Comparison of ENCODE assay signal across 9 mouse cellular contexts in genomic region chr11:7142725-7143124, GRCm38 (mm10). TPM values are rescaled to one million over a fixed set of nuclear protein-coding genes. Genes with fewer than 3 reads are reported as not detected.
A peak's percentile ranks its signal among the peaks of the same experiment; 100 is the strongest.
DNase-seq lines count a peak whose midpoint lies in the region; ATAC-seq and TF ChIP-seq lines count a peak whose summit lies in the region.
"Had no signal": no experiment of that assay in that cellular context is flagged by ENCODE, and none has a peak within 500 bp of the region (broad histone marks: within the 10 kb centered on the region; RNA-seq: fewer than 3 reads in every experiment).

No protein-coding gene starts in this region.

- DNase-seq in lung, embryonic 14.5 days = peak; percentile 96
- no peak for DNase-seq in lung, adult 2 months
- DNase-seq in large intestine, adult 2 months (ENCODE audit: low read depth, low spot score) = peak; percentile 31
- peak; percentile 56 for DNase-seq in testis, postnatal 10 days (ENCODE audit: low spot score)
- no peak for DNase-seq in left cerebral cortex, adult 18-20 months (ENCODE audit: low spot score in 2 of 2)
- no peak for DNase-seq in gastrocnemius, postnatal 36 days
- no peak for DNase-seq in spleen, postnatal 10 days (ENCODE audit: low spot score in 2 of 2)

- H3K4me3 ChIP-seq in lung, embryonic 14.5 days (ENCODE audit: low read depth, low read length) = no peak overlapping the region
- no peak overlapping the region for H3K4me3 ChIP-seq in lung, adult 2 months (replicated peaks; ENCODE audit: extremely low read depth, low read depth, low read length)
- no peak overlapping the region for H3K4me3 ChIP-seq in embryonic facial prominence, embryonic 13.5 days
- H3K4me3 ChIP-seq: limb, embryonic 15.5 days had no signal

- no peak for TF ChIP-seq POLR2A in lung, adult 2 months (IDR thresholded peaks at IDR 0.05; ENCODE audit: borderline replicate concordance, extremely low read depth, low read depth, low read length)

- peak; percentile 85 for ATAC-seq in lung, embryonic 14.5 days (ENCODE audit: insufficient read depth)
- no peak for ATAC-seq in embryonic facial prominence, embryonic 13.5 days (ENCODE audit: insufficient number of reproducible peaks, insufficient read depth, low FRiP score, low TSS enrichment, low read depth)

- no peak overlapping the region for H3K4me2 ChIP-seq in lung, embryonic 14.5 days
- H3K4me2 ChIP-seq in embryonic facial prominence, embryonic 13.5 days = no peak overlapping the region
- H3K4me2 ChIP-seq: limb, embryonic 15.5 days had no signal

- WGBS in lung, embryonic 14.5 days = 12% methylated on average over 3 of the region's 3 CpGs
- 27% methylated on average over 3 of the region's 3 CpGs for WGBS in lung, adult 2 months
- 25% methylated on average over 3 of the region's 3 CpGs for WGBS in embryonic facial prominence, embryonic 13.5 days
- 25% methylated on average over 3 of the region's 3 CpGs for WGBS in large intestine, adult 2 months

- intact Hi-C loops in gastrocnemius, postnatal 36 days (cut with DNase I) = loop anchor here (5.0 kb wide), 1 partner anchor 485 kb away; the partner anchor contains the start of gene Ramp3

- peak overlapping the region; percentile 30 for H3K27ac ChIP-seq in lung, embryonic 14.5 days (ENCODE audit: low read depth)
- H3K27ac ChIP-seq in embryonic facial prominence, embryonic 13.5 days = no peak overlapping the region
- H3K27ac ChIP-seq: limb, embryonic 15.5 days had no signal

- no peak overlapping the region for H3K9ac ChIP-seq in lung, embryonic 14.5 days
- 0 out of 2 replicates have a peak overlapping the region, but pooled peaks have one; percentile 4 for H3K9ac ChIP-seq in embryonic facial prominence, embryonic 13.5 days
- H3K9ac ChIP-seq: limb, embryonic 15.5 days had no signal

- no peak for TF ChIP-seq CTCF in lung, embryonic 14.5 days (IDR thresholded peaks at IDR 0.05; ENCODE audit: low read depth)
- TF ChIP-seq CTCF in lung, adult 2 months (IDR thresholded peaks at IDR 0.05; ENCODE audit: insufficient read depth, low read length) = no peak

- no peaks in the 10 kb centered on the region for H3K4me1 ChIP-seq in lung, embryonic 14.5 days (ENCODE audit: insufficient read depth)
- H3K4me1 ChIP-seq in lung, adult 2 months (ENCODE audit: control insufficient read depth, insufficient read depth, low read length) = no peaks in the 10 kb centered on the region
- H3K4me1 ChIP-seq in embryonic facial prominence, embryonic 13.5 days = peaks cover 9% of the 10 kb centered on the region

- no peaks in the 10 kb centered on the region for H3K36me3 ChIP-seq in lung, embryonic 14.5 days (ENCODE audit: insufficient read depth)
- no peaks in the 10 kb centered on the region for H3K36me3 ChIP-seq in embryonic facial prominence, embryonic 13.5 days
- H3K36me3 ChIP-seq: limb, embryonic 15.5 days had no signal

- no peaks in the 10 kb centered on the region for H3K27me3 ChIP-seq in lung, embryonic 14.5 days (ENCODE audit: insufficient read depth, low read length)
- no peaks in the 10 kb centered on the region for H3K27me3 ChIP-seq in embryonic facial prominence, embryonic 13.5 days
- H3K27me3 ChIP-seq: limb, embryonic 15.5 days had no signal

- H3K9me3 ChIP-seq in lung, embryonic 14.5 days (ENCODE audit: low read depth, low read length) = no peaks in the 10 kb centered on the region
- H3K9me3 ChIP-seq in embryonic facial prominence, embryonic 13.5 days = no peaks in the 10 kb centered on the region; the same call in 1 of the 2 replicates
- H3K9me3 ChIP-seq: limb, embryonic 15.5 days had no signal

RNA-seq across cellular contexts. Expression of gene Gm11985, which starts 45.6 kb away (rescaled TPM):
- not detected in 2 replicates for polyA plus RNA-seq in lung, embryonic 14.5 days (2014; fragmentation: Nextera tagmentation; extraction: Ambion mirVana)
- polyA plus RNA-seq in lung, adult 2 months (2012; rRNA removed) = not detected in 2 replicates
- not detected in 2 replicates for polyA plus RNA-seq in embryonic facial prominence, embryonic 13.5 days (2015; fragmentation: Nextera tagmentation; extraction: Ambion mirVana)
- polyA plus RNA-seq in large intestine, adult 2 months (2012; rRNA removed) = not detected in 2 replicates
- not detected for total RNA-seq in left cerebral cortex, adult 18-20 months (2021)
- total RNA-seq in gastrocnemius, postnatal 36 days (2021) = not detected
- polyA plus RNA-seq: limb, embryonic 15.5 days had no signal

RNA-seq across cellular contexts. Expression of gene Igfbp1, which starts 54.9 kb away (rescaled TPM):
- 0.12 and 0.41 TPM in 2 replicates for polyA plus RNA-seq in lung, embryonic 14.5 days (2014; fragmentation: Nextera tagmentation; extraction: Ambion mirVana)
- 0.07 TPM in 1 of 2 replicates, not detected in the other for polyA plus RNA-seq in lung, adult 2 months (2012; rRNA removed)
- polyA plus RNA-seq in embryonic facial prominence, embryonic 13.5 days (2015; fragmentation: Nextera tagmentation; extraction: Ambion mirVana) = 0.31 and 2.2 TPM in 2 replicates
- polyA plus RNA-seq in large intestine, adult 2 months (2012; rRNA removed) = 0.06 TPM in 1 of 2 replicates, not detected in the other
- not detected for total RNA-seq in left cerebral cortex, adult 18-20 months (2021)
- not detected for total RNA-seq in gastrocnemius, postnatal 36 days (2021)

Comparison
In these comparisons a context has a peak if more than half of its experiments do, and no peak if none do; other contexts are left out.
1. DNase-seq: peak in lung, embryonic 14.5 days (single experiment), large intestine, adult 2 months (single experiment) and testis, postnatal 10 days (single experiment); none in lung, adult 2 months (single experiment), left cerebral cortex, adult 18-20 months (0 of 2), gastrocnemius, postnatal 36 days (0 of 2) and spleen, postnatal 10 days (0 of 2).